In genomic region chr11:108926345-108927092, GRCm38 (mm10) we compare ENCODE assay signal across 11 mouse cellular contexts. TPM values are rescaled to one million over a fixed set of nuclear protein-coding genes. Genes with fewer than 3 reads are reported as not detected.
DNase-seq lines count a peak whose midpoint lies in the region; ATAC-seq and TF ChIP-seq lines count a peak whose summit lies in the region.
"Had no signal": no experiment of that assay in that cellular context is flagged by ENCODE, and none has a peak within 500 bp of the region (broad histone marks: within the 10 kb centered on the region; RNA-seq: fewer than 3 reads in every experiment).

No protein-coding gene starts in this region.

- TF ChIP-seq POLR2A in limb, embryonic 14.5 days (IDR thresholded peaks at IDR 0.05; ENCODE audit: borderline replicate concordance, extremely low read depth, insufficient read depth, insufficient read length), result no peak

- peak overlapping the region; percentile 77 for H3K27ac ChIP-seq in heart, embryonic 10.5 days
- H3K27ac ChIP-seq in limb, embryonic 14.5 days (replicated peaks; ENCODE audit: low read depth, low read length), result no peak overlapping the region; the same call in 1 of the 2 replicates
- H3K27ac ChIP-seq: liver, embryonic 13.5 days had no signal

- peak overlapping the region; percentile 31 for H3K4me3 ChIP-seq in heart, embryonic 10.5 days
- H3K4me3 ChIP-seq in limb, embryonic 14.5 days (replicated peaks; ENCODE audit: low read length), result peak overlapping the region; percentile 85
- H3K4me3 ChIP-seq: liver, embryonic 13.5 days had no signal

- peak overlapping the region; percentile 82 for H3K4me2 ChIP-seq in limb, embryonic 14.5 days (replicated peaks; ENCODE audit: low read depth, low read length, severe bottlenecking)
- H3K4me2 ChIP-seq: liver, embryonic 13.5 days had no signal

- peaks cover 10% of the 10 kb centered on the region for H3K36me3 ChIP-seq in heart, embryonic 10.5 days
- H3K36me3 ChIP-seq in limb, embryonic 14.5 days (ENCODE audit: control insufficient read depth, insufficient read depth, low read length), result peaks cover 41% of the 10 kb centered on the region
- H3K36me3 ChIP-seq: liver, embryonic 13.5 days had no signal

- ATAC-seq in limb, embryonic 14.5 days (ENCODE audit: low FRiP score, low read depth), result no peak

- peaks cover 89% of the 10 kb centered on the region for H3K4me1 ChIP-seq in heart, embryonic 10.5 days
- H3K4me1 ChIP-seq in limb, embryonic 14.5 days (ENCODE audit: control insufficient read depth, insufficient read depth, low read length), result peaks cover 65% of the 10 kb centered on the region

- H3K27me3 ChIP-seq in heart, embryonic 10.5 days (ENCODE audit: insufficient read depth, poor library complexity, severe bottlenecking), result peaks cover 21% of the 10 kb centered on the region; the same call in 1 of the 2 replicates
- H3K27me3 ChIP-seq in limb, embryonic 14.5 days (ENCODE audit: control insufficient read depth, insufficient read depth, low read length), result no peaks in the 10 kb centered on the region

- DNase-seq in heart, embryonic 10.5 days (ENCODE audit: low spot score), result no peak
- DNase-seq in heart, adult 9 months (ENCODE audit: low spot score in 2 of 2), result no peak
- peak; percentile 3 for DNase-seq in ovary, postnatal 10 days (ENCODE audit: low spot score)
- no peak for DNase-seq in ovary, postnatal 14 days (ENCODE audit: low spot score)
- DNase-seq in limb, embryonic 14.5 days (ENCODE audit: low spot score), result no peak
- no peak for DNase-seq in thymus, postnatal 36 days
- no peak for DNase-seq in right cerebral cortex, postnatal 25 days
- DNase-seq in left cerebral cortex, postnatal 4 days, result no peak
- DNase-seq: cerebellum, adult 18-20 months; kidney, postnatal 14 days; liver, embryonic 13.5 days had no signal

- peak overlapping the region; percentile 36 for H3K9ac ChIP-seq in limb, embryonic 14.5 days (ENCODE audit: low read depth, low read length, severe bottlenecking)
- H3K9ac ChIP-seq: liver, embryonic 13.5 days had no signal

- WGBS in heart, embryonic 10.5 days, result 41% methylated on average over 10 of the region's 10 CpGs
- WGBS in limb, embryonic 14.5 days, result 29% methylated on average over 10 of the region's 10 CpGs

- no peaks in the 10 kb centered on the region for H3K9me3 ChIP-seq in heart, embryonic 10.5 days
- H3K9me3 ChIP-seq in limb, embryonic 14.5 days (ENCODE audit: control insufficient read depth, low read length), result no peaks in the 10 kb centered on the region
- H3K9me3 ChIP-seq: liver, embryonic 13.5 days had no signal

- intact Hi-C loops in left cerebral cortex, postnatal 4 days (cut with DNase I), result loop anchor here (5.0 kb wide), 2 partner anchors 106 to 266 kb away; no protein-coding TSS in a partner anchor

RNA-seq across cellular contexts. Expression of gene Axin2, which starts 6.4 kb away (rescaled TPM):
- polyA plus RNA-seq in heart, embryonic 10.5 days (2016; fragmentation: Nextera tagmentation; extraction: Ambion mirVana), result 2.2 and 5.1 TPM in 2 replicates
- polyA plus RNA-seq in limb, embryonic 14.5 days (2012; rRNA removed), result 50.9 and 58.2 TPM in 2 replicates
- polyA plus RNA-seq in limb, embryonic 14.5 days (2014; fragmentation: Nextera tagmentation; extraction: Ambion mirVana), result 22.6 and 22.7 TPM in 2 replicates
- 10 to 100 TPM; 31.1 to 35.9 TPM for total RNA-seq in left cerebral cortex, postnatal 4 days (2021)
